Mouse (Mus musculus) kidney, adult 2 months (tissue): ENCODE results near the gene Fut2. TPM values are rescaled to one million over a fixed set of nuclear protein-coding genes. Genes with fewer than 3 reads are reported as not detected.

Source experiments
- DNase-seq: peaks from one replicate; pipeline ENCODE4 v3.0.0; 2021
- H3K27ac ChIP-seq: fragments of 200-500 bp; 2 replicates; pipeline ENCODE4 v1.5.1; 2012; ENCODE audit warnings: low read depth, low read length, control low read depth, inconsistent platforms; ENCODE audit not compliant: insufficient read depth
- H3K27me3 ChIP-seq: fragments of 200-500 bp; replicated peaks from 2 replicates; pipeline ENCODE4 v1.6.1; 2012; ENCODE audit warnings: mild to moderate bottlenecking, moderate library complexity, low read length, inconsistent platforms; ENCODE audit not compliant: control insufficient read depth, insufficient read depth
- H3K36me3 ChIP-seq: fragments of 200-500 bp; 2 replicates; pipeline ENCODE4 v1.6.1; 2012; ENCODE audit warnings: mild to moderate bottlenecking, moderate library complexity, low read length, inconsistent platforms; ENCODE audit not compliant: control insufficient read depth, insufficient read depth
- H3K4me1 ChIP-seq: fragments of 200-500 bp; 2 replicates; pipeline ENCODE4 v1.6.1; 2011; ENCODE audit warnings: low read length; ENCODE audit not compliant: control insufficient read depth, insufficient read depth
- H3K4me3 ChIP-seq: fragments of 200-500 bp; 2 replicates; pipeline ENCODE4 v1.5.1; 2011; ENCODE audit warnings: mild to moderate bottlenecking, low read depth, low read length, control low read depth; ENCODE audit not compliant: insufficient read depth
- CTCF ChIP-seq: fragments of 200-500 bp; conservative IDR thresholded peaks from 2 replicates; pipeline ENCODE4 v1.5.1; 2011; ENCODE audit warnings: low read depth, mild to moderate bottlenecking, control low read depth, low read length, moderate library complexity, mixed read lengths; ENCODE audit not compliant: insufficient read depth, insufficient read length
- POLR2A ChIP-seq: fragments of 200-500 bp; IDR thresholded peaks from one replicate; pipeline ENCODE4 v1.6.1; 2011; ENCODE audit warnings: low read depth, low read length, control low read depth
- WGBS: fragments of 180-500 bp; shearing (Covaris S2); methylation state at CpG from one replicate; pipeline ENCODE4 v1.1.7; 2018; 5-methylcytosine and 5-hydroxymethylcytosine counted together
- polyA plus RNA-seq: library from polyadenylated mRNA; depleted of rRNA; stranded (reverse); fragments of >200 nt; gene quantifications from 2 replicates; pipeline ENCODE4 v1.2.3, GENCODE M21; 2012

Fut2 gene
- polyA plus RNA-seq, 1 experiment: not detected

- Histone ChIP-seq H3K36me3 (no peaks in the 10 kb centered on the region), H3K4me1 (no peaks in the 10 kb centered on the region; the same call in 1 of the 2 replicates), H3K4me3 (peak overlapping the region; percentile 48), H3K27ac (0 out of 2 replicates have a peak overlapping the region, but pooled peaks have one; percentile 10), H3K27me3 (no peaks in the 10 kb centered on the region)
- TF ChIP-seq CTCF: no peak
- TF ChIP-seq POLR2A: no peak
- no peak for DNase-seq
- 48% methylated on average over 16 of the region's 16 CpGs for WGBS
Measured at GRCm38 (mm10) chr7:45642503-45643255, 23.5 kb downstream of the Fut2 start.

GRCm38 (mm10) chr7:45642083-45642482, 24.1 kb downstream of the Fut2 start:
- WGBS: 69% methylated on average over 5 of the region's 5 CpGs
- peak overlapping the region; percentile 24; the same call in 1 of the 2 replicates for H3K27ac ChIP-seq
- no peak for TF ChIP-seq CTCF
- no peak for TF ChIP-seq POLR2A
- no peaks in the 10 kb centered on the region for H3K27me3 ChIP-seq
- H3K4me3 ChIP-seq: peak overlapping the region; percentile 41; the same call in 1 of the 2 replicates
- no peaks in the 10 kb centered on the region for H3K36me3 ChIP-seq
- DNase-seq: no peak
- no peaks in the 10 kb centered on the region; the same call in 1 of the 2 replicates for H3K4me1 ChIP-seq

GRCm38 (mm10) chr7:45641391-45642040, 24.7 kb downstream of the Fut2 start:
- WGBS: 53% methylated on average over 17 of the region's 17 CpGs
- Histone ChIP-seq H3K27me3 (no peaks in the 10 kb centered on the region), H3K4me3 (peak overlapping the region; percentile 41; the same call in 1 of the 2 replicates), H3K27ac (peak overlapping the region; percentile 24; the same call in 1 of the 2 replicates), H3K4me1 (no peaks in the 10 kb centered on the region; the same call in 1 of the 2 replicates), H3K36me3 (no peaks in the 10 kb centered on the region)
- DNase-seq: peak; percentile 49
- TF ChIP-seq POLR2A (no peak), CTCF (no peak)

GRCm38 (mm10) chr7:45640191-45640957, 25.8 kb downstream of the Fut2 start:
- DNase-seq: peak; percentile 52
- WGBS: 61% methylated on average over 19 of the region's 19 CpGs
- TF ChIP-seq CTCF (no peak), POLR2A (no peak)
- H3K27me3 ChIP-seq: no peaks in the 10 kb centered on the region
- H3K4me1 ChIP-seq: no peaks in the 10 kb centered on the region; the same call in 1 of the 2 replicates
- H3K36me3 ChIP-seq: no peaks in the 10 kb centered on the region
- peak overlapping the region; percentile 21; the same call in 1 of the 2 replicates for H3K27ac ChIP-seq
- H3K4me3 ChIP-seq: no peak overlapping the region

- Histone ChIP-seq H3K27me3 (no peaks in the 10 kb centered on the region), H3K27ac (peak within 1 kb of the TSS; percentile 21; the same call in 1 of the 2 replicates), H3K4me3 (no peak within 1 kb of the TSS), H3K4me1 (no peaks in the 10 kb centered on the region; the same call in 1 of the 2 replicates), H3K36me3 (no peaks in the 10 kb centered on the region)
- no peak for DNase-seq
- 45% methylated on average over 19 of the region's 19 CpGs for WGBS
- no peak for TF ChIP-seq POLR2A
- no peak for TF ChIP-seq CTCF
Measured at GRCm38 (mm10) chr7:45639561-45640027, 26.6 kb downstream of the Fut2 start, which contains the start of gene Mamstr. Gene Mamstr, plus strand, starts transcription at chr7:45639977.

- no peak overlapping the region for H3K27ac ChIP-seq
- TF ChIP-seq POLR2A: no peak
- no peak for TF ChIP-seq CTCF
- WGBS: 31% methylated on average over 29 of the region's 29 CpGs
- DNase-seq: peak; percentile 94
- H3K4me1 ChIP-seq: no peaks in the 10 kb centered on the region; the same call in 1 of the 2 replicates
- H3K27me3 ChIP-seq: no peaks in the 10 kb centered on the region
- no peak overlapping the region for H3K4me3 ChIP-seq
- H3K36me3 ChIP-seq: no peaks in the 10 kb centered on the region
Measured at GRCm38 (mm10) chr7:45638623-45639401, 27.4 kb downstream of the Fut2 start.
